Mouse (Mus musculus): Measurements from ENCODE around the gene Man1c1. TPM values are rescaled to one million over a fixed set of nuclear protein-coding genes. Genes with fewer than 3 reads are reported as not detected.

Man1c1 gene
- total and polyA plus RNA-seq, 3 experiments: 0.04 to 0.44 (median 0.20) TPM

- H3K4me2 ChIP-seq (ENCODE audit: insufficient read depth, low read depth, poor library complexity, severe bottlenecking): no peak overlapping the region
- H3K9me3 ChIP-seq (replicated peaks; ENCODE audit: low read length): no peaks in the 10 kb centered on the region
- peaks cover 0 to 8% of the 10 kb centered on the region in 2 experiments; a peak in 2 of 4 replicates for H3K4me1 ChIP-seq (ENCODE audit: control insufficient read depth in 1 of 2, insufficient read depth in 2 of 2)
- dilution Hi-C loops (cut with MboI; ENCODE audit: extremely low pct_ligation_motif_present, extremely low pct_unique_long_range_greater_than_20kb, low sequenced_read_pairs): no loop called here
- H3K9ac ChIP-seq (ENCODE audit: insufficient read depth, low read depth): no peak overlapping the region
- H3K27ac ChIP-seq (ENCODE audit: insufficient read depth, low read depth): no peak overlapping the region
- H3K36me3 ChIP-seq (replicated peaks in 1 of 2; ENCODE audit: control insufficient read depth in 1 of 2, insufficient read depth in 1 of 2, low read length in 1 of 2): no peaks in the 10 kb centered on the region
- H3K4me3 ChIP-seq (replicated peaks in 1 of 3; ENCODE audit: low read depth in 2 of 3, low read length in 2 of 3, poor library complexity in 1 of 3): no peak overlapping the region
- no peaks in the 10 kb centered on the region for H3K27me3 ChIP-seq (replicated peaks)
- no peak for TF ChIP-seq CHD2 (IDR thresholded peaks at IDR 0.05; ENCODE audit: low read length)
- no peak for TF ChIP-seq ETS1 (conservative IDR thresholded peaks at IDR 0.05; ENCODE audit: low read depth, low read length)
- TF ChIP-seq TBP (conservative IDR thresholded peaks at IDR 0.05; ENCODE audit: low read depth, low read length): no peak
- TF ChIP-seq SIN3A (IDR thresholded peaks at IDR 0.05; ENCODE audit: low read length): no peak
- no peak for TF ChIP-seq TCF12 (IDR thresholded peaks at IDR 0.05; ENCODE audit: low read depth, low read length)
- no peak for TF ChIP-seq MEF2A (IDR thresholded peaks at IDR 0.05; ENCODE audit: borderline replicate concordance, low read depth, low read length)
- H3K79me2 ChIP-seq (replicated peaks; ENCODE audit: control insufficient read depth, extremely low read depth, insufficient read depth, poor library complexity, severe bottlenecking): no peaks in the 10 kb centered on the region
- in situ Hi-C loops (cut with MboI; ENCODE audit: low pct_ligation_motif_present, low pct_unique_long_range_greater_than_20kb, low sequenced_read_pairs): no loop called here
- no peak for DNase-seq (ENCODE audit: extremely low read depth)
Observed at GRCm38 (mm10) chr4:134636406-134636805, 67.7 kb downstream of the Man1c1 start.

GRCm38 (mm10) chr4:134634001-134634400 lies 70.1 kb downstream of the Man1c1 start:
- no peak for DNase-seq (ENCODE audit: extremely low read depth)
- H3K4me3 ChIP-seq (replicated peaks in 1 of 3; ENCODE audit: low read depth in 2 of 3, low read length in 2 of 3, poor library complexity in 1 of 3): no peak overlapping the region
- H3K79me2 ChIP-seq (replicated peaks; ENCODE audit: control insufficient read depth, extremely low read depth, insufficient read depth, poor library complexity, severe bottlenecking): no peaks in the 10 kb centered on the region
- TF ChIP-seq MAFK (IDR thresholded peaks at IDR 0.05; ENCODE audit: insufficient replicate concordance, low read length) (0 out of 2 replicates have a peak, but pooled peaks have one; percentile 30), CHD2 (IDR thresholded peaks at IDR 0.05; ENCODE audit: low read length) (no peak)
- H3K9me3 ChIP-seq (replicated peaks; ENCODE audit: low read length): no peaks in the 10 kb centered on the region
- no peaks in the 10 kb centered on the region for H3K27me3 ChIP-seq (replicated peaks)
- dilution Hi-C loops (cut with MboI; ENCODE audit: extremely low pct_ligation_motif_present, extremely low pct_unique_long_range_greater_than_20kb, low sequenced_read_pairs): no loop called here
- peaks cover 0 to 8% of the 10 kb centered on the region in 2 experiments; a peak in 2 of 4 replicates for H3K4me1 ChIP-seq (ENCODE audit: control insufficient read depth in 1 of 2, insufficient read depth in 2 of 2)
- H3K9ac ChIP-seq (ENCODE audit: insufficient read depth, low read depth): no peak overlapping the region
- in situ Hi-C loops (cut with MboI; ENCODE audit: low pct_ligation_motif_present, low pct_unique_long_range_greater_than_20kb, low sequenced_read_pairs): no loop called here
- H3K27ac ChIP-seq (ENCODE audit: insufficient read depth, low read depth): no peak overlapping the region
- H3K4me2 ChIP-seq (ENCODE audit: insufficient read depth, low read depth, poor library complexity, severe bottlenecking): no peak overlapping the region
- H3K36me3 ChIP-seq (replicated peaks in 1 of 2; ENCODE audit: control insufficient read depth in 1 of 2, insufficient read depth in 1 of 2, low read length in 1 of 2): no peaks in the 10 kb centered on the region

- Histone ChIP-seq H3K27me3 (replicated peaks) (no peaks in the 10 kb centered on the region), H3K4me1 (ENCODE audit: control insufficient read depth in 1 of 2, insufficient read depth in 2 of 2) (peaks cover 0 to 8% of the 10 kb centered on the region in 2 experiments; a peak in 2 of 4 replicates), H3K36me3 (replicated peaks in 1 of 2; ENCODE audit: control insufficient read depth in 1 of 2, insufficient read depth in 1 of 2, low read length in 1 of 2) (no peaks in the 10 kb centered on the region), H3K27ac (ENCODE audit: insufficient read depth, low read depth) (no peak overlapping the region), H3K4me3 (replicated peaks in 1 of 3; ENCODE audit: low read depth in 2 of 3, low read length in 2 of 3, poor library complexity in 1 of 3) (no peak overlapping the region), H3K9ac (ENCODE audit: insufficient read depth, low read depth) (no peak overlapping the region), H3K9me3 (replicated peaks; ENCODE audit: low read length) (no peaks in the 10 kb centered on the region), H3K79me2 (replicated peaks; ENCODE audit: control insufficient read depth, extremely low read depth, insufficient read depth, poor library complexity, severe bottlenecking) (no peaks in the 10 kb centered on the region), H3K4me2 (ENCODE audit: insufficient read depth, low read depth, poor library complexity, severe bottlenecking) (no peak overlapping the region)
- DNase-seq (ENCODE audit: extremely low read depth): no peak
- dilution Hi-C loops (cut with MboI; ENCODE audit: extremely low pct_ligation_motif_present, extremely low pct_unique_long_range_greater_than_20kb, low sequenced_read_pairs): no loop called here
- no peak for TF ChIP-seq UBTF (IDR thresholded peaks at IDR 0.05; ENCODE audit: low read depth, low read length)
- no peak for TF ChIP-seq HCFC1 (IDR thresholded peaks at IDR 0.05; ENCODE audit: low read depth, low read length)
- in situ Hi-C loops (cut with MboI; ENCODE audit: low pct_ligation_motif_present, low pct_unique_long_range_greater_than_20kb, low sequenced_read_pairs): no loop called here
Observed at GRCm38 (mm10) chr4:134632131-134632711, 71.9 kb downstream of the Man1c1 start.
